Mouse (Mus musculus) right cerebral cortex, adult 18-20 months (tissue): ENCODE results near the gene Wfikkn1.

ENCODE experiments used
- DNase-seq: peaks from one replicate; pipeline ENCODE4 v3.0.0; 2022; ENCODE audit warnings: mixed read lengths

Wfikkn1 gene

DNA sequence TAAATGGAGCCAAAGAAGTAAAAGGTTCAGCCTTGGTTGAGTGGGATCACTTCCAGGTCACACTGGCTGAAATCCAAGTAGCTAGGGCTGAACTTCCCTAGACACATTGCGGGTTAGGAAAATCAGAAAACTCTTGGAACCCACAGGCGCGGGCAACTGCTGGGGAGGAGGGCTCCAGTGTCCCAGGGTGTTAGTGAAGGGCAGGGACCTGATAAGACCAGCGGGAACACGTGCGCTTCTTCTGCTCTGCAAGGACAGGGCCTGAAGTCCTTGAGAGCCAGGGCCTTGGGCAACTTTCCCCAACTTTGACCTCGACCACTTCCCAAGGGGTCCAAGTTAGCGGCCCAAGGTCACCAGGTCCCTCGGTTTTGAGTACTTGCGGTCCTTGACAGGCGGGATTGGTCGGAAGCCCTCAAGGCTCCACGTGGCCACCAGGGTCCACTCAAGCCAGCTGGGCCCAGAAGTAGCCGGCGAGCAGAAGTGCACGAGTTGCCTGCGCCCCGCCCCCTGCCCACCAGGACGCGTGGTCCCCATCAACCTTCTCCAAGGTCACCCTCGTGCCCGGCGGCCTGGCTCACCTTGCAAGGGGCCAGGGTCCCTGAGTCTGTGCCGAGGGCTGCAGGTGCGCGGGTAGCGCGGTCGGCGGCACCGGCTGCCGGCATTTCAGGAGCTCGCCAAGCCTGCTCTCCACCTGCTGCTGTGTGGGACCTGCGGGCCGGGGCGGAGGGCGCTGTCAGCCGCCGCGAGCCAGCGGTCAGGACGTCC is 12.6 kb downstream of the Wfikkn1 start:
- DNase-seq = no peak

DNA sequence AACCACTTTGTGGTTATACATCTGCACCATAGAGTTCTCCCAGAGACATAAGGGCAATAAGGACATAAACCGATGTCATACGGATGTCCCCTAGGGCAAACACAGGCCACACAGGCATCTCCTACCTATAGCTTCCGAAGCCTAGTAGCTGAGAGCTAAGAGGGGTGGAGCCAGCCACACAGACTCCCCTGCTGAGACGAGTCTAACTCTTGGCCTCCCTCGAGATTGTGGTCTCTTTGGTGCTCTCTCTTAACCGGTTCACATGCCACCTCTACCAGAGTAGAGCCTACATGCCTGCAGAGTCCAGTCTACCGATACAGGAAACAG is 13.2 kb downstream of the Wfikkn1 start:
- no peak for DNase-seq

DNA sequence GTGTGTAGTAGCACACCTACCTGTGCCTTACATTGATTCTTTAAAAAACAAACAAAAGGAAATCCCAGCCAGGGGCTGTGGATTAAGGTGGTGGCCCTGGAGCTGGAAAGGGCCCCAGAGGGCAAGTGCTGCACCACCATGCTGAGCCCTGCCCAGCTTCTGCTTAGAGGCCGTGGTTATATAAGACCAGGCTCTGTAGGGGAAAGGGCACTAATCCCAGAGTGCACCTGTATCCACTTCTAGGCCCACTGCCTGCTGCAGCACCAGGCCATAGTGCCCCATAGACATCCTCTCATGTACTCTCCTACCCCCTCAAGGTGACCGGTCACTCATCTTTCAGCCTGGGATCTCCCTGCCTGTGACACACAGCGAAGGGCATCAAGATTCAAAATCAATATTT is 14.5 kb downstream of the Wfikkn1 start:
- DNase-seq = no peak

DNA sequence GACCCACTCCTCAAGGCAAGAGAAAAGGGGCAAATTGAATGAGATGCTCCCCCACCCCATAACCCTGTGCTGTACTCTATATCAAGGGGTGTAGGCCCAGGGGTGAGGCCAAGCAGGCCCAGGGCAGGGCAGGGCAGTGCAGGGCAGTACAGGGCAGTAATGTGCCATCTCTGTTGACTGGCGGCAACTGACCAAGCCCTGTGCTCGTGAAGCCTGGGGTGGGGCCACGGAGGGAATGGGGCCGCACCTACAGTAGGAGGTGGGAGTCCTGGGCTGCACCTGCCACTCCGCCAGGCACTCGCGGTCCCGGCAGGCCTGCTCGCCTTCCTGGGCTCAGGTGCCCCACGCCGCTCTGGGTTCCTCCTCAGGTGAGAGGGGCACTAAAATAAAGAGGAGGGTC is 15.4 kb downstream of the Wfikkn1 start:
- DNase-seq = no peak

DNA sequence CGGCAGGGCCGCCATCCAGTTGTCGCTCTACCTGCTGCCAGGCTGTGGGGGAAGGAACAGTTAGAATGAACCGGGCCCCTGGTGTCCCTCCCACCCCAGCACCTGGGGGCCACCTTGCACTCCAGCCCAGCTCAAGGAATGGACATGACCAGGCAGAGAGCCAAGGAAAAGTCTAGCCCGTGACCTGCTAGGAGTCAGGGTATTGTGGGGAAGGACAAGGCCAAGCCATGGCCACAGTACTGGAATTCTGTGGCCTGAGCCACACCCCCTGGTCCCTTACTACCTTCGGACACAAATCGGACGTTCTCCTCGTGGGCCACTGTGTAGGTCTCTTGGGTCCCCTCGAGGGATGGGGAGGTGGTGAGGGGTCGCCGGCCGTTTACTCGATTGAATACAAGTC is 16.3 kb downstream of the Wfikkn1 start:
- no peak for DNase-seq

- no peak for DNase-seq
These were observed 17.0 kb downstream of the Wfikkn1 start for GRCm38 (mm10) chr17:25863681-25864080.

DNA sequence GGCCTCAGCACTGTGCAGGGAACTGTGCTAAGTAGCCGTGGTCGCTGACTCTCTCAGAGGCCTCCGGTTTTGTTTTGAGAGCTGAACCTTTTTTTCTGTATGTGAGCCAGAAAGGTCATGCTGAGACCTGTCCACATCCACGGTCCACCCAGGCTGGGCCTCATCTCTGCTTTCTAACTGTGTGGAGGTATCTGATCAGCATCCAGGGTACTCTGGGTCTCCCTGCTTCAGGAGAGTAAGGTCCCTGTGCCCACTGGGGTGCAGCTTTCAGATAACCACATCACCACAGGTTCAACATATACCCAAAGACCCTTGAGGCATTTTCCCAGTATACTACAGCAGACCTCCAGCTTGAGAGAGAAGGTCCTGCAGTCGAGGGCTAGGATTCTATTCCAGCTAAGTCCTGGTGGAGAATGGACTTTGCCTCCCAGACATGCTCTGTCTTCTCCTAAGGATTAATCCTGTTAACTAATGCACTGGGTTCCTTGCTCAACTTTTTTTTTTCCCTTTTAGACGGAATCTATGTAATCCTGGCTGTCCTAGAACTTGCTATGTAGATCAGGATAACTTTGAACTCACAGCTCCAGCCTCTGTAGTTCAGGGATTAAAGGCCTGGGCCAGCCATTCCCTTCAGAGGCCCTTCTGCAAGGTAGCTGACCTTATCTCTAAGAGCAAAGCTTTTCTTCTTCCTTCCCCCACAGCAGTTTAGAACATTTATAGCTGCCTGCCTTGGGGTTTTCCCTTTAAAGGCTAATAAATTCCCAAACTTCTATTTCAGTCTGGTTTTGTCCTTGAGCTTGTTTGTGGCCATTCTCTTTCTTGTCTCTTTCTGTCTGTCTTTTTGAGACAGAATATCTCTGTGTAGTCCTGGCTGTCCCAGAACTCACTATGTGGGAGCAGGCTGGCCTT is 18.7 kb downstream of the Wfikkn1 start:
- no peak for DNase-seq

GRCm38 (mm10) chr17:25860832-25861703 is 19.6 kb downstream of the Wfikkn1 start, which contains the start of gene Wdr90:
Gene Wdr90, minus strand, starts transcription at chr17:25861501.
- DNase-seq = peak; percentile 97

DNA sequence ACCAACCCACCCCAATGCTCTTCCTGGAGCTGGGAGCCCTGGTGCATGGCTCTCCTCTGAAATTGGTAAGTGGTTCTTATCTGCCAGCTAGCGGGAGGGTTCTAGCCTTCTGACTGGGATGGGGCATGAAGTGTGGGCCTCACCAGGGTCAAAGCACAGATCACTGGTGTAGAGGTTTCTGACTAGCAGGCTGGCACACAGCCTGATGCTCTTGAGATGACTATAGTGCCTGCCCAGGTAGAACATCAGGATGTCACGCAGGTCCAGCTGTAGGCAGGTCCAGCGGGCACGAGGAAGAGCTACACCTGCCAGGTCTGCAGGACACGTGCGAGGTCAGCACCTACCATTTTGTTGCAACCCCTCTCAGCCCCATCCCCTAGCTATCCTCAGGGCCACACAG is 20.4 kb downstream of the Wfikkn1 start:
- no peak for DNase-seq

DNA sequence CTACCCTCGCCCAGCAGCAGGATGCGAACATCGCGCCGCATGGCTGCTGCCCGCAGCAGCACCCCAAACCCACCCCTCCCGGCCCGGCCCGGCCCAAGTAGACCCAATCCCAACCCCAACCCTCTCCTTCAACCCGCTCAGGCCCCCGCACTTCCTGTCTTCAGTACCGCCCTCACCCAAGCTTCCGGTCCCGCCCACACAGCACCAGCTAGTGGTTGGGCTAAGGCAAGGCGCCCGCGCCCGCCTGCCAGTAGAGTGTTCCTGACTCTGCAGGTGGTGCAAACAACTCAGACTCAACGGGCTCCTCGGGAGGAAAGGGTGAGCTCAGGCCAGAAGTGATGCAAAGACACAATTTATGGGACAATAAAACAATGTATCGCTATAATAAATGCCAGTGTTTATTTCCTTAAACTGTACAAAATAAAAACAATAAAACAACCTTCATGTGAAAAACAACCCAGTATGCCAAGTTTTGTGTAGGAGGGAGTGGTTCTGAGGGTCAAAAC is 36.2 kb downstream of the Wfikkn1 start, which contains the start of gene Rhot2:
Rhot2 (minus strand) TSS at position 456 of the 506 bp plus-strand sequence.
- peak; percentile 97 for DNase-seq

DNA sequence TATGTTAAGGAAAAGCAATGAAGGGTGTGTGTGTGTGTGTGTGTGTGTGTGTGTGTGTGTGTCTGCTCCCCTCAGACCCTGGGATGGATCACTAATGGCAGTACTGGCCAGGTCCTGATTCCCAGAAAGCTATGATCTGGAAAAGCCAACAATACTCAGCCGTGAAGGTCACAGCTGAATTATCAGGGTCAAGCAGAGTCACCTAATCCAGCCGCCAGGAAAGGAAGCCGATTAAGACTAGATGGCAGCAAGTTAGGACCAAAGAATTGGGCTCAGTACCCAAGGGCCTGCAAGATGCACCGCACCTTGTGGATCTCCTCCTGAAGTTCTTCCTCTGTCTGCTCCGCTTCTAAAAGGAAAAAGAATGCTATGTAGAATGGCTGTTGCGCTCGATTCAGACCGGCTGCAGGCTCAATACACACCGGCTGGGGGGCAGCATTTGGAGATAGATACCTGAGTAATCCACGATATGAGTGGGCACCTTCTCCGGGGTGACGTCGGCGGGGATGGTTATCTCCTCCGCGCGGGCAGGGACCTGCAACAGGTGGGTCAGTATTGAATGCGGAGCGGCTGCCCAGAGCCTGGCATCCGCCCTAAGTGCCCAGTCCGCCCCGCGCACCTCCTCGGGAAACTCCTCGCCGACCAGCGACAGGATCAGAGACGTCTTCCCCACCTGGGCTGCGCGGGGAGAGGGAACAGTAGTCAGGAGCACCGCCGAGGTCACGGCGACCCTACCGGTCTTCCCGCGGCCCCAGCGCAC is 36.8 kb downstream of the Wfikkn1 start:
- DNase-seq = no peak

DNA sequence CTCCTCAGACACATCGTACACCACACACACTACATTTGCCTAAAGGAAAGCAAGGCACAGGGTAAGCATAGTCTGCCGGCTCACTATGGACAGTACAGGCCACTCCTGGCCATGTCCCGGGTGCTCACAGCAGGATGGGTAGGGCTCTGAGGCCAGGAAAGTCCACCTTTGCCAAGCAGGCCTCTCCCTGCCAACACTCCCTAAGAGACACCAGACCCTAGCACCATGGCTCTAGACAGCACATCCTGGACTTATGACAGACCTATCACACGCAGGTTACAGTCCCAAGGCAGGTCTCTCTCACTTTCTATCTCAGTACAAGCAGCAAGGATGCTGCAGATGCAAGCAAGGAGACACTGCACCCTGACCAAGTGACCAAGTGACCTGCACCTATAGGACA is 37.5 kb downstream of the Wfikkn1 start:
- no peak for DNase-seq

- no peak for DNase-seq
These were observed 38.1 kb downstream of the Wfikkn1 start for GRCm38 (mm10) chr17:25842509-25842908.

DNA sequence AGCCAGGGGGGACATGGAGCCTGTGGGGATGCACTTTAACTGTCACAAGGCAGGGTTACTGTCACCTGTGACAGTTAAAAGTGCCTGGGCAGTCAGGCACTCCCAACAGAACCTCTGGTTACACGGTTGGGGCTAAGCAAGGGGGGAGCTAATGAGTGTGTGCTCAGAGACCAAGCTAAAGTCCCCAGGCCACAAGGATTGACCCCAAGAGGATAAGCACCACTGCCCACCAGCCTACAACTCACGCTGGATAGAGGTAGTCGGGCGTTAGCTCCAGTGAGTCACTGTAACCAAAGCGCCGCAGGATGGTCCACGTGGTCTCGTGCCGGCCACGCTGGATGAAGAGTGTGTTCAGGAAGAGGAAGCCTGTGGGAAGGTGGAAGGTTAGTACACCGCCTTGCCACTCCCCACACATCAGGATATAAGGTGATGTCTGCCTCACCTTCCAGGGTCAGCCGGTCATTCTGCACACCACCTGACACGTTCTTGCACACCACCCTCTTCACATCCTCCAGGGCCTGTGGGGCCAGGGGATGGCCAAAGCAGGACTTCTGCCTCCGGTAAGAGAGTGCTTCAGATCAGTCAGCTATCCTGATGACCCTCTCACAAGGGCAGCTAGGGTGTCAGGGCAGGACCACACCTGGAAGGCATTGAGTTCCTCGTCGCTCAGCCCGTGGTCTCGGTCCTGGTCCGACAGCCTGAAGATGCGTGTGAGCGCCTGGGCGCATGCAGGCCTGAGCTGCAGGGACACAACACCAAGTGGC is 39.4 kb downstream of the Wfikkn1 start, which contains the start of gene Gm20683:
Gm20683 (minus strand) TSS at position 647 of the 764 bp plus-strand sequence.
- no peak for DNase-seq

DNA sequence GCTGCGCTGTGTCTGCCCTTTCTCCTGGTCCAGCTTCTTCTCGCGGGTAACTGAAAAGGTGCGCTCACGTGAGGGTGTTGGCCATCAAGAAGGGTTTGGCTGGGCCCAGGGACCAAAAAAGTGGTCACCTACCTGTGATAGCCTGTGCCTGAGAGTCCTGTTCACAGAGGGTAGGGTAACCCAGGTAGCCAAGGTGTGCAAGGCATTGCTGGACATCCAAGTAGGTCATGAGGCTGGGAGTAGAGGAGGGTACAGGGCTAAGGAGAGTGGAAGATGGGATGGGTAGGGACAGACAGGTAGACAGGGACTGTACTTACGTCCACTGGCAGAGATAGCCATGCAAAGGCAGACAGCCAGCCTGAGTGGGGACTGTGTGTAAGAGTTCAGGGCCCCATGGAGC is 40.1 kb downstream of the Wfikkn1 start:
- DNase-seq = no peak

GRCm38 (mm10) chr17:25839455-25840235 is 41.0 kb downstream of the Wfikkn1 start:
- DNase-seq = no peak

- DNase-seq = no peak
These were observed 41.8 kb downstream of the Wfikkn1 start for GRCm38 (mm10) chr17:25838904-25839303.

DNA sequence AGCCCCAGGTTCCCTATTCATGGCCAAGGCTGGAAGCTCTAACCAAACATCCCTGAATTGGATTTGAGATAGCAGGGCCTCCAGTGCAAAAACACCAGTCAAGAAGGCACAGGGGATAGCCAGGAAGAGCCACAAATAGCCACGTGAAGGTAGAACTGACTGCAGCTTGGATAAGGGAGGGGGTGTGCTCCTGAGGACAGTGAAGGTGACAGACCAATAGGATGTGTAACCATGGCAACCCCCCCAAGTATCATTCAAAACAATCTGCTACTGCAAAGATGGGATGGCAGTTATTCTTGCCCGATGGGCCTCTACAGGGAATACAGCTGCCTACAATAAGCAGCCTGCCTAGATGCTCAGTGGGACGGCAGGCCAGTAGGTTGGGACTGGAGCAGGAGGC is 43.1 kb downstream of the Wfikkn1 start:
- DNase-seq = no peak

- peak; percentile 90 for DNase-seq
These were observed 43.6 kb downstream of the Wfikkn1 start, which contains the start of gene Rhbdl1 for GRCm38 (mm10) chr17:25837076-25837410. Gene Rhbdl1, minus strand, starts transcription at chr17:25837295.

GRCm38 (mm10) chr17:25836397-25837075 is 44.1 kb downstream of the Wfikkn1 start:
- DNase-seq = no peak
